Mouse (Mus musculus): Measurements from ENCODE around the gene Gngt1.

Gene Gngt1

DNA sequence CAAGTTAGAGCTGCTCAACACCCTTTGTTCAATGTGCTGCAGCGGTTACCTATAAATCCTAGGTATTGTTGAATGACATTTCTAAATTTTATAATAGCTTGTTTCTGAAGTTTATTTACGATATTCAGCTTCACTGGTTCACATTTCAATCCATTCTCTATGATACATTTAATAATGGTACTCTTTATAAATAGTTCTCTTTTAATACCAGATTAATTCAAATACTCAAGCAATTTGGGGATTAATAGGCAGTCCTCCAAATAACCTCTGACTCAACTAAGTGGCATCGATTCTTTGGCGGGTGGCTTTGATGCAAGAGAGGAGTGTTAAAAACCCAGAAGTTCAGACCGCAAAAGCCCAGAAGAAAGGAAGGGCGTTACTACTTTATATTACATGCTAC lies at the start of gene Gngt1:
Gene Gngt1 (plus strand): TSS at position 301 of the 400 bp plus-strand sequence.
- no peak for DNase-seq (ENCODE audit: low spot score)

DNA sequence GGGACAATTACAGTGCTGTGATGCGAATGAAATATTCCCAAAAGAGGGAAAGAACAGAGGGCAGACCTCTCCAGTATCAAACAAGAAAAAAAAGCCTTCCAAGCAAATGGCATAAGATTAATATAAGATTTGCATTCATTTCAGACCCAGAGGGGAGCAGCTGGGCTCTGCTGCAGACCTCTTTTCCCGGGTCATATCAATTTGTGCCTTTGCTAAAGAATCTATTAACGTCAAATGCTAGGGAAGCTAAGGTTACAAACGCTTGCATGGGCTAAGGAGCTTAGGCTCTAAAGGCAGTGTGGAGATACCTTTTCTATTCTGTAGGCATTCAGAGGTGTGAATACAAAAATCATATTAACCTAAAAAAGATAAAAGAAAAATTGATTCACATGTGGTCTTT lies 38.6 kb upstream of the Gngt1 start:
- DNase-seq (ENCODE audit: low spot score), result no peak

DNA sequence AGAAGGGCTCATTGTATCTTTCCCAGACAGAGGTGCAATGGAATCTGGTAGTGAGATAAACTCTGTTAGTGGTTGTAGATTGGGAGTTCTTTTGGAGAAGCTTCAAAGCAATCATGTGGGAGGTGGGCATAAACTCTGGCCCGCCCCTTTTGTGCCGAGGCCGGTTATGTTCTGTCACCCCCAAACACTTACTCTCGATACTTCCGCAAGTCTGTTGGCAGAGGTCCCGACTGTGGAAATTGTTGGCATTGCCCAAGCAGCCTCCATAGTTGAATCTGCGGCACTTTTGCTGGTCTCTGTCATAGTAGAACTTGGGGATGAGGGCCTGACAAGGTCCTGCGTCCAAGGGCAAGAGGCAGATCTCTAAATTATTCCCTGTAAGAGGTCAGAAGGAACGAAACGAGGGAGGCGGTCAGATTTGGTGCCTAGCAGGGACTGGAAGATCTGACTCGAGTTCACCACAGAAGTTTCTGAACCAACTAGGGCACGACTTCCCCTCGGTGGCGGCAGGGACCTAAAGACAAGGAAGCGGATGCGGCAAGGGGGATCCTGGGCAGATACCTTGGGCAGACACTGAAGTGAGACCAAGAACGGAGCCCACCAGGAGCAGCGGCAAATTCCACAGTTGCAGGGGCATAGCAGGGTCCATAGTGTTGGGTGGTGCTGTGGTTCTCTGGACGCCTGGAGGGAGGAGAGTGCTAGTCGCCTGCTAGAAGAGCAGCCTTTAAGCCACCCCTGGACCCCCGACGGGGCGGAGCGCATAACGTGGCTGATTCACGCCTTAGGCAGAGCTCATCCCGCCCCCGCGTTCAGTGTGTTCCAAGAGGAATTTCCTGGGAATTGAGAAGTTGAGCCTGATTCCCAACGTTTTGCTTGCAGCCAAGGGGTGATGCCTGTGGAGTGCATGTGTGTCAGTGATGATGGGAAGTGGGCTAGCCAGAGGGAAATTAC lies 25.6 kb upstream of the Gngt1 start:
- DNase-seq (ENCODE audit: low spot score), result peak; percentile 34

DNA sequence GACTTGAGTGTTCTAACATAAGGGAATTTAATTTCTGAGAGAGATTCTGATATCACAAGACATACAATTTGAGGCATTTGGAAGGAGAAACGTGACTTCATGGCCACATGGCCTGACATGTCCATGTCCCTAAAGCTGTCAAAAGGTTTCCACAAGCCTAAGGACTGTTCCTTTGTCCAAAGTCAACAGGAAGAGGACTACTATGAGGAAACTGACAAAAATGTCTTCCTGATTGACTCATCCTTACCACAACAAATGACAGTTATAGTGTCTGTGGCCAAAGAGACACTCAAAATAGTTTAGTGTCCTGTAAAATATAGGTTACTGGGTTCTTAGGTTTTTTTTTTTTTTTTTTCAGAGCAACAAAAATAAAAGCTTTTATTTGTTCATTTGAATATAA lies 19.9 kb upstream of the Gngt1 start:
- DNase-seq (ENCODE audit: low spot score), result no peak

DNA sequence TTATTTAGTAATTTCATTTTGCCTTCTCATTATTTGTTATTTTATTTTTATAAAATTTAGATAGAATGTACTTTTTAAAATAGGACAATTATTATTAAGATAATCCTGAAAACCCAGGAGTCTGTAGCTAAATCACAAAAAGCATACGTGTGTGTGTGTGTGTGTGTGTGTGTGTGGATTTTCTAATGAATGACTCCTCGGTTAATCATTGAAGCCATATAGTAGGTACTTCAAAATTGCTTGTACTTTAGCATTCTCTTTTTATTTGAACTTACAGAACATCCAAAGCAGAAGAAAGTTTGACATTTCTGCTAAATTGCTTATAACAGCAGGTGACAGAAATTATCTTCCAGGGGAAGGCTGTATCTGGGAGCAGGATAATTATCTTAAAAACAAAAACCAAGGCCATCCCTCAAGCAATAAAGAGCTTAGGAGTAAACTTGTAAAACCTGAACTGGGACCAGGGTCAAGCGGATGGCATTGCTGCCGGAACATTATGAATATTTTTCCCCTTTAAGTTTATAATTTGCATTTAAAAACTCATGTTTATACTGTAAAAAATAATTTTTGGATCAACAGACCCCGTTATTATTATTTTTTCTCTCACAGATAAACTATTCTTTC lies 10.8 kb upstream of the Gngt1 start:
- no peak for DNase-seq (ENCODE audit: low spot score)

DNA sequence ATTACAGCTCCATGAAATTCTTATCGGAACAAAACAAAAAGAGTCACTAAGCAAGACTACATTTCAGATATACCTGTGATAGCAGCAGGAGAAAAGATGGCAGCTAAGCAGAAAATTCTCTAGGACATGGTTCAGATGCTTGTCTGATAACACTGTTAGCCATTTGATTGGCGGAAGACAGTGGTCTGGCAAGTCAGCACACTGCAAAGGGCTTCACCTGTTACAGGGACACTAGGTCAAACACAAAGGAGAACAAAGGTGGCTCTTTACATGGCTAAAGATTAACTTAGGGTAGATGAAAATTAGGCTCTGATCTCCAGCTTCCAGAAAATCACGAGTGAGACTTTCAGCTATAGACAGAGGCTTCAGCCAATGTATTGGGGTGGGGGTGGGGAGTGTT lies 4.8 kb upstream of the Gngt1 start, which contains the start of gene Tfpi2:
Gene Tfpi2 (minus strand): TSS at position 170 of the 400 bp plus-strand sequence.
- no peak for DNase-seq (ENCODE audit: low spot score)

DNA sequence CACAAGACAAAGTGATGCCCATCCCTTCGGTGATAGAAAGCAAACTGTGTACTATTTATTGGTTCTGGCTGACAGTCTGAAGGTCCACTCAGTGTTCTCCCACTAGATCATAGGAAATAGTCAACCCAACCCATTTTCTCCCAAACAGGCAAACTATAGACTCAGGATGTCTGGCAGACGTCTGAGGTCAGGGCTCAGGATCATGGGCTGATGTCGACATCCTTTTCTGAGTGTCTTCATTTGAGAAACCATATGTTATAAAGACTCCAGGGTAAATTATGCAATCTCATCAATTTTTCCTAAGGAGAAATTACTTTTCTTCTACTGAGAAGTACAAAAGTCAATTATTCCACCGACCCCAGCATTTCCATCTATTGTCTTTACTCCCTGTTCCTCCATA lies 4.5 kb downstream of the Gngt1 start:
- no peak for DNase-seq (ENCODE audit: low spot score)

DNA sequence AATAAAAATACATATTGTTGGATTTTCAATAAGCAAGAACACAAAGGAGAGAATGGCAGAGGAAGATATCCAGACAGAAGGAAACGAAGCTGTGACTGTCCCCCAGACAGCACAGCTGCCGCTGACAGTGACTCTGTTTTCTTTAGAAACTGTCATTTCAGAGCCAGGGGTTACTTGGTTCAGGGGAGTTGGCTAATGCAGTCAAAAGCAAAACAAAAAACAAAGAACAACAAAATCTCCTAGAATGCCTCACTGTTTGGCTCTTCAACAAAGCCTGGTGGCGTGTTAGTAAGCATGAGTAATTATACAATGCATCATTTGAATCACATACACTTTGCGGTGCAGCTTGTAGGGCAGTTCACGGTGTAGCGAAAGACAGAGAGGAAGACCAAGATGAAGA lies 5.7 kb downstream of the Gngt1 start:
- no peak for DNase-seq (ENCODE audit: low spot score)

DNA sequence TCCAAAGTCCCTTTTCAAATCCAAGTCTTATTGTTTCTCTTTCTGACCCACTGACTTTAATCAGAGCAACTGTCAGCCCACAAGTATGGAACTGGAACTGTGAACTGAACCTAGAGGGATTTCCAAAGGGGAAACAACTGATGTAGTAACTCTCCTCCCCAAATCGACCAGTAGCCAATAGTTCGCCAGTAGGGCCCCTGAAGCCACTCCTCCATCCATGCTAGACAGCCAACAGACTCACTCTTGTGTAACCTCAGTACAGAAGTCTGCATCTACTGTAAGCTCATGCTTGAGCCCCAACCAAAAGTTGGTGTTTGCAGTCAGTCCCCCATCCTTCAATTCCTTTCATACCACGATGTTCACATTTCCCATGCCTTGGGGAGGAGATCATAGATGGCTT lies 7.1 kb downstream of the Gngt1 start:
- DNase-seq (ENCODE audit: low spot score), result no peak

DNA sequence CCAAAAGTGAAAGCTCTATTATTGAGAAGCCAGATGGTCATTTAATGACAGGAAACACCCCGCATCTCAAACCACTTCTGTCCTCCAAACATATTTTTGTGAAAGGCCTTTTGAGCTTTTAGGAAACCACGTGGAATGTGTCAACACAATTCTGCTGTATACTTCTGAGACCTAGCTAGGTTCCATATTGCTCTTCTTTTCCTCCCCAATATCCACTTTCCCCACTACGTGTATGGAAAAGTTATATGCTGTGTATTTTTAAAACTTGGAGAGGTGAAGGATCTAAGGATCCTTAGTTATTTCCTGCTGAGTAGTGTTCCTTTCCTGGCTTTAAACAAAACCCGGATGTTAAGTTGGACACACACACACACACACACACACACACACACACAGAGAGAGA lies 9.9 kb downstream of the Gngt1 start:
- no peak for DNase-seq (ENCODE audit: low spot score)

DNA sequence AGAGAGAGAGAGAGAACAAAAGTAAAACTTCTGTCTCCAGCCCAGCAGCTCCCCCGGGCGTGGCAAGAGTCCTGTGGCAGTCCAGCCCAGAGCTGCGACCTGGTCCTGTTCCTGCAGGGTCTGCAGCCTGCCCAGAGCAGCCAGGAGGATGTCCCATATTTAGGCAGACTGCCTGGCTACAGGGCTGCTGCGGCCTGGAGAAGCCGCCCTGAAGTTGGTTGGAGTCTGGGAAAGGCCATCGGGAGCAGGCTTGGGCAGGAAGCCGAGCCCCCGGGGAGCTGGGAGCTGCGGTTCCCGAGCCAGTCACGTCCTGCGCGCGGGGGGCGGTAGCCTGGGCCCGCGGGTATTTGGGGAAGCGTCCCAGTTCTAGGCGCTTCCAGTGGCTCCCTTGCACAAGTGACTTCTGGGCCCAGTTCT lies 10.3 kb downstream of the Gngt1 start, which contains the start of gene Gng11:
Gene Gng11 (plus strand): TSS at position 15 of the 417 bp plus-strand sequence.
- DNase-seq (ENCODE audit: low spot score), result peak; percentile 67

DNA sequence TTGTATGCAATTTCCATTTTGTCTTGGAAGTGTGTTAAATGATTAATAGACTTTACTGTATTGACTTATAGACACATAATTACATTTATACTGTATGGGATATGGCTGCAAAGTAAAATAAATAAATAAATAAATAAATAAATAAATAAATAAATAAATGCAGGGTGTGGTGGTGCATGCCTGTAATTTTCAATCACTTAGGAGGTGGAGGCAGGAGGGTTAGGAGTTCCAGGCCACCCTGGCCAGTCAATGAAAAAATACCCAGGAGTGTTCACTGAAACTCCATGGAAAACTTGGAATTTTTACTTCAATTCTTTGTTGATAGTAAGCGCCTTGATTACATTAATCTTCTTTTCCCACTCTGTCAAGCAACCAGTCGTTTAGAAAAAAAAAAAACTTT lies 11.2 kb downstream of the Gngt1 start:
- no peak for DNase-seq (ENCODE audit: low spot score)

DNA sequence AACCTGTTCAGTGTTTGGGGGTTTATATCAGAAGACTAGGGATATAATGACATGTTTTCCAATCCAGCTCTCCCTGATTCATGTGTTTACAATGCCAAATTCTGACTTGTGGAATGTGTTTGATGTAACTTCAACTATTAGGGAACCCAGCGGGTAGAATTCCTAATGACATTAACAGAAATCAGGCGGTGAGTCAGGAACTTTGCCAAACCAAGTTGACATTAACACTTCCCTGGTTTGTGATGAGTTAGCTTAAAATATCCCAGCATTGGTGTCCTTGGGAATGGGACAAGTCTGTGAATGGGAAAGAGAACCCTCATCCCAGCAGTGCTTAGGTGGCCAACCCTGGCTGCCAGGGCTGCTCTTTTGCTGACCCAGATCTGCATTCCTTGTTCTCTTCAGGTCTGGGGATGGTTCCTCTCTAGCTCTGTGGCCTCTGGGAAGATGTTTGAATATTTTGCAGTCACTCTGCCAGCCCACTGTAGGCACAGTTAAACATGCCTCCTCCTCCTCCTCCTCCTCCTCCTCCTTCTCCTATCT lies 15.0 kb downstream of the Gngt1 start:
- no peak for DNase-seq (ENCODE audit: low spot score)

DNA sequence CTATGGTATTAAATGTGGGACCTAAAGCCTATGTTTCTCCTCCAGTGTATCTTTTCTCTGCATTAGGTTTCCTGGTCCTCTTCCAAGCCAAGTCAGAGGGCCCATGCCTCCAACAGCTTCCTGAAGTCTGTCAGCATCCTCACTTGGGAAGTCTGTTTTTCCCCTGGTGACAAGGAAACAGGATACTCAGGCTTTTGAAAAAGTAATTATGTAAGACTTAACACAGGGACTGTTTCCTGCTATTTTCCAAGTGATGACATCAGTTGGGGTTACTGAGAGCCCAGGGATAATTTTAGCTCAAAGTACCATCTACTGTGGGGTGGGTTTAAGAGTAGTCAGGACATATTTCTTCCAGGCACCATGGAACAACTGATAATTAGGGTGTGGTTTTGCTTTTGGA lies 16.0 kb downstream of the Gngt1 start:
- no peak for DNase-seq (ENCODE audit: low spot score)

DNA sequence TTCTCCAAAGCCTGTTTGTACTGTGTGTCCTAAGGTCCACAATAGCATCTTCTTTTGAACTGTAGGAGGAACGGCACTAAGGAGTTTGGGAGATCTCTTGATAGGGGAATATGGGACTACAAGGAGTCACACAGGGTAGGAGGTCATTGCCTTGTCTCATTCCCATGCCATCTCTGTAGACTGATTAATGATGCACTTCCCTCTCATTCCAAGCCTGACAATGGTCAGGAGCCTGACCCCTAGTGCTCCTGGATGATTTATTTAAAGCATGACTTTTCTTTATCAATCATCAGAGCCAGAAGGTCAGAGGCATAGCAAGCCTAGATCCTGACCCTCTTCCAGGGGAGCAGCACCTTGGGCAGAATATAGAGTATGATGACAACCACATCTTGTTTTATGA lies 29.1 kb downstream of the Gngt1 start:
- no peak for DNase-seq (ENCODE audit: low spot score)

DNA sequence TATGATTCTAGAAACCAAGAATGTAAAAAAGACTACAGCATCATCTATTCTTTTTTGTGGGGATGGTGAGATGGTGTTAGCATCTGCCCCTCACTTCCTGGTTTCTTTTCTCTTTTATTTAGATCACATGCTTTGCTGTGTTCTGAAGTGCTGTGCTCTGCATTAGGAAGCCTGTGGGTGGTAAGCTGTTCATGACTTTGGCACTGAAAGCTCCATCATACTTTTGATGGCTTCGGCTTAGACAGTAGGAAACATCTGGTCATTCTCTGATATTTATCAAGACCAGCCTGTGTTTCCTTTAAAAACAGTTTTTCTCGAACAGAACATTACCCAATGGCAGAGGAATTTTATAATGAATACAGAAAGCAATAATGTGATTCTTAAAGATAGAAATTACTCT lies 32.8 kb downstream of the Gngt1 start:
- DNase-seq (ENCODE audit: low spot score), result no peak

DNA sequence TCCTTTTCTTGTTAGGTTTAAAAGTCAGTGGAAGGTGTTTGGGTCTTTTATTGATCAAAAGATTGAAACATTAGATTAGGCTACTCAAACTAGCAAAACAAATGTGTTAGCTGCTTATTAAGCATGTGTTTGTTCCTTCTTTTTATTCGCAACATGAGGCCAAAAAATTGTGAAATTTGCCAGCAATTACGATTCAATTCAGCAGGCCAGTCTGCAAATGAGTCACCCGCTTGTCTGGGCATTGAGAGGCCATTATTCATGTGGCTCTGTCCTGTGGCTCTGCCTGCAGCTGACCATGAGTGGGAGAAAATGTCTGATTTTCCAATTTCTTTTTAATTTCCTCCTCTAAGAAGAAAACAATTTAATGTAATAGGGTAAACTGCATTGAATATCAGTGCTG lies 37.4 kb downstream of the Gngt1 start:
- DNase-seq (ENCODE audit: low spot score), result no peak

DNA sequence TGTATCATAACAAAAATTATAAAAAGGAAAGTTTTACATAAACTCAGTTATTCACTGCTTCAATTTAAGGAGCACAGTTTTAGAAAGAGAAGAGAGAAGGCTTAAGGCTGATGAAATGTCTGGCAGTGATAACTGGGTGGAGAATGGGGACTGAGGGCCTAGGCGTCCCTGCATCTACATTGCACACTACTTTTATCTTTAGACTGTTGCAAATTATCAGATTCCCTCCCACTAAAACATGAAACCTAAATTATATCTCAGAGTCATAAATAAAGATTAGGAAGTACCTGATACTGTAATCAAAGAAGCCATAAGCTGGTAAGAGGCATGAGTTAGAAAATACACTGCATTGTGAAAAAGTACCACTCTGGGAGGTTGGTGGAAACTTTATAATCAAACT lies 48.2 kb downstream of the Gngt1 start:
- no peak for DNase-seq (ENCODE audit: low spot score)
